Mouse (Mus musculus) G1E (cell line): ENCODE results near the gene Cdk14.

Experiments
- CTCF ChIP-seq: IDR thresholded peaks from 2 replicates; pipeline ENCODE4 v1.5.1; 2012; ENCODE audit warnings: low read depth, low read length, inconsistent platforms, mixed read lengths
- GATA1 ChIP-seq: IDR thresholded peaks from 2 replicates; pipeline ENCODE4 v1.6.1; 2012; ENCODE audit warnings: borderline replicate concordance, low read length, inconsistent platforms, mixed read lengths
- POLR2AphosphoS5 ChIP-seq: IDR thresholded peaks from 2 replicates; pipeline ENCODE4 v1.6.1; 2012; ENCODE audit warnings: low read depth, low read length, inconsistent platforms; ENCODE audit not compliant: insufficient replicate concordance

- TF ChIP-seq CTCF (no peak), POLR2AphosphoS5 (no peak), GATA1 (no peak)
These were observed 208.9 kb downstream of the Cdk14 start for GRCm38 (mm10) chr5:5211034-5211779.
